Mouse (Mus musculus) urinary bladder, postnatal 4 days (tissue): ENCODE data around the gene Nptxr.

Experiments
- DNase-seq, 2 experiments: peaks; one replicate each; pipeline ENCODE4 v3.0.0; 2021 to 2022; ENCODE audit warnings: low spot score in 2 of 2

Gene Nptxr

DNA sequence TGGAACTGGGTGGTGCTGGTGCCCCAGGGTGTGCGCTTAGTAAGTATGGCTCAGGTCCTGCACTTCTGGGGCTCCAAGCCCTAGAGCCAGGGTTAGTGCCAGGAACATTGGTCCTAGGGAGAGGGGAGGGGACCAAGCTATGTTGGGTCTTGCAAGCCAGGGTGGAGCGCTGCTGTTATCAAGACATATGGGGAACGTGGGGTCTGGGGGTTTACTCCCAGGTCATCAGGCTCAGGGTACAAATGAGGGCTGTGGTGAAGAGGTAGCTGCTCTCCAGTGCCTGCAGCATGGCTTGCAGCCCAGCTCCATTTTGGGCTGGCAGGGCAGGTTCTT, 51.2 kb downstream of the Nptxr start:
- DNase-seq, result no peak

DNA sequence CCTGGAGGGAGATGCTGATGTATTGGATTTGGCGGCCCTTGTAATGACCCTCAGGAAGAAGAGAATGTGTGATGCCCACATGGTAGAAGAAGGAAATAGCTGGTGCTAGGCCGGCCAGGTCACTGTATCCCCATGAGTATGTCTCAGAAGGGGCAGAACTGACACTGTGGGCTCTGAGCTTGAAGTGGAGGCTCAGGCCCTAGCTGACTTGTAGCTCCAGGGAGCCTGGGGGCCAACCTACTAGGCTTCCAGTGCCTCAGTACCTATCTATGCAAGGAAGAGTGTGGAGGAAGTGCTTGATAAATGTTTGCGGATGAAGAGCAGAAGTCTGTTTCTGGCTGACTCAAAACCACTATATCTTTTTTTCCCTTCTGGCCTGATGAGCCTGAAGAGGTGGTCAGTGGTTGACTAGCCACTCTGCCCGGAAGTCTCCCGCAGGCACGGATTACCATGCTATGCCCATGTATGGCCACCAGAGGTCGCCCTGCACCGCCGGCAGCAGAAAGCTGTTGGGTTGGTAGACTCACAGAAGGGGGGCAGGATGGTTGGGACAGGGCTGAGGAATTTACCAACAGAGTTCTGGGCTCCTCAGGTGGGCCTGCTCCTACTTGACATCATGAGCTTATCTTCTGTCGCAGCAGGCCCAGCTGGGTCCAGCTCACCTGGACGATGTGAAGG, 51.7 kb downstream of the Nptxr start:
- peak; percentile 67 to 84 for DNase-seq

GRCm38 (mm10) chr15:79751772-79752171, 52.8 kb downstream of the Nptxr start:
- DNase-seq, result no peak

- DNase-seq, result no peak
These were observed 54.3 kb downstream of the Nptxr start for GRCm38 (mm10) chr15:79750266-79750665.

DNA sequence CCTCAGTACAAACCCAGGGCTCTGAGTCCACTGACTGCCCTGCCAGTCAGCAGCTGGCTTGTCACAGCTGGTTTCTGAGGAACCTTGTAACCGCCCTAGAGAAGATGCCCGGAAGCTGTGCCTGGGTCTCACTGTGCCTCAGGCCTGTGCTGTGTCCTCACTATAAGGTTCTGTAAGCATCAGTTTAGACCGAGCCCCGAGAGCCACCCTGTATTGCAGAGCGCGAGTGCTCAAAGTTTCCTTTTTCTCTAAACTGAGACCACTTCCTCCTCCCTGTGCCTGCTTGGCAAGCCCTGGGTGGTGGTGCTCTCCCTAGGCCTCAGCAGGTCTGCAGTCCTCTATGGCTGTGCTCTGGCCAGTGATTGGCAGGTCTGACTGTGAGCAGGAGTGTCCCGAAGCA, 55.4 kb downstream of the Nptxr start:
- DNase-seq, result no peak

GRCm38 (mm10) chr15:79747998-79748397, 56.6 kb downstream of the Nptxr start:
- DNase-seq, result no peak

DNA sequence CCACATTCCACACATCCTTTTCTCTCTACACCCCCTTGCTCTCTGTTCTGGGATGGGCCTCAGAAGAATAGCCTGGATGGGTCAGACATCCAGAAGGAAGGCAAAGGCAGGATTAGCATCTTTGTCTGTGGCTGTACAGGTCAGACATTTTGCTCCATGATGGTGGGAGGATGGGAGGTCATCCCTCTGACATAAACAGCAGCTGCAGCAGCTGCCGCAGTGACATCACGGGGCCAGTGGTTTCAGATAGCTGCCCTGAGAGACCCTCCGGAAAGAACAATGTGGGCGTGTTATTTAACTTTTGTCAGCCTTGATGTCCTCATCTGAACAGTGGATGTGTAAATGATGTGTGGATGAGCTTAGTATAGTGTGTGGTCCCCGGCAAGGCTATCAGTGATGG, 58.7 kb downstream of the Nptxr start:
- no peak for DNase-seq

DNA sequence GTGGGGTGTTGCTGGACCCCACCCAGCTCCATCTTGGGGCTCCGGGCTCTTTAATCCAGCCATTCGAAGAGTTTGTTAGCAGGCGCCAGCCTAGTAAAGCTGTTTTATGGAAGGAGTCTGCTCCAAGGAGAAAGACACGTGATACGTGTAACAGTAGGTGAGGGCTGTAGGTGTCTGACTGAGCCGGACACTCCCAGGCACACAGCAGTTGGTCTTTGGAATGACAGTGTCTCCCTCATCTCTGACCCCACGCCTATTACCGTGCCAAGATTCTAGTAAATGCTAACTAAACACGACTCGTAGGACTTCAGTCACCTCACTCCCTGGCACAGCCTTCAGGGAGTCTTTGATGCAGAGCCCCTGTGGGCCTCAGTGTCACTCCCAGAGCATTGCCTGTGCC, 59.3 kb downstream of the Nptxr start:
- DNase-seq, result no peak

DNA sequence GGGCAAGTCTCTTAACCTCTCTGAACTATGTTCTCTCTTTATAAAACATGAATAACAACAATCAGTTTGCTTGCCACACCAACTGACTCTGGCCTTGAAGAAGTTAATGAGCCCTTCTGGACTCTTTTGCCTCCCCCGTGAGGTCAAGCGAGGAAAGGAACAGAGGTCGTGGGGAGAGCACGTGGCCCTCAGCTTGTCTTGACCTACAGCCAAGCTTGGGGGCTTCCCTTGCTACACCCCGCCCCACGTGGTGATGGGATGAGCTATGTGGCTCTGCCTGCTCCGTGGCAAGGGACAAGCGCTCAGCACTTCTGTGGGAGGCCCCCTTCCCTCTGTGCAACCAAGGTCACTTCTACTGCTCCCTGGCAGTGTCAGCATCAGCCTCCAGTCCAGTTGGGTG, 59.8 kb downstream of the Nptxr start:
- no peak for DNase-seq

DNA sequence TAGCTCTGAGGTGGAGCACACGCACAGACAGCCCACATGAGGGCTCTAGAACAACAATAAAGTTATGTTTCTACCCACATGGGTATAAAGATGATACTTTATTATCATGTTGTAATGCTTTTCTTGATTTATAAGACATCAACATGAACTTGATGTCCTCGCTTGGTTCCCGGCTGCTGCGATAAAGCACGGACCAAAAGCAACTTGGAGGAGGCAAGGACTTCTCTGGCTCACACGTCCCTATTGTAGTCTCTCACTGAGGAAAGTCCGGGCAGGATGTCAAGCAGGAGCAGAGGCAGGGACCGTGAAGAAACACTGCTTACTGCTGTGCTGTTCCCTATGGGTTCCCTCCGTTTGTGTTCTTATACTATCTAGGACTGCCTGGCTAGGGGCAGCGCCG, 60.6 kb downstream of the Nptxr start:
- no peak for DNase-seq

DNA sequence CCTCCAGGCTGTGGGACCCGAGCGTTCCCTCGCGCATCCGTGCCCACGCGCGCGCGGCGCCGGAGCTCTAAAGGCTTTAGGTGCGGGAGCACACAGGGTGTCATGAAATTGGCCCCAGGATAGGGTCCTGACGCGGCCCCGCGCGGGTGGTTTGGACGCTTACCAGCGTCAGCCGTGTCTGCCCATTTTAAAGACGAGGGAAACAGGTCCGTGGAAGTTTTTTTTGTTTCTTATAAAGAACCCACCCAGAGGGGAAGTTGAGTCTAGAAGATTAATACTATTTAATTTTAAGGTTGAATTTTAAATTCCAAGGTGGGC, 61.9 kb downstream of the Nptxr start:
- no peak for DNase-seq

- peak; percentile 86 to 93 for DNase-seq
These were observed 62.5 kb downstream of the Nptxr start, which contains the start of gene Sun2 for GRCm38 (mm10) chr15:79741921-79742705. TSS of gene Sun2 (minus strand) at chr15:79742536.

- DNase-seq, result no peak
These were observed 63.2 kb downstream of the Nptxr start for GRCm38 (mm10) chr15:79741173-79741858.

DNA sequence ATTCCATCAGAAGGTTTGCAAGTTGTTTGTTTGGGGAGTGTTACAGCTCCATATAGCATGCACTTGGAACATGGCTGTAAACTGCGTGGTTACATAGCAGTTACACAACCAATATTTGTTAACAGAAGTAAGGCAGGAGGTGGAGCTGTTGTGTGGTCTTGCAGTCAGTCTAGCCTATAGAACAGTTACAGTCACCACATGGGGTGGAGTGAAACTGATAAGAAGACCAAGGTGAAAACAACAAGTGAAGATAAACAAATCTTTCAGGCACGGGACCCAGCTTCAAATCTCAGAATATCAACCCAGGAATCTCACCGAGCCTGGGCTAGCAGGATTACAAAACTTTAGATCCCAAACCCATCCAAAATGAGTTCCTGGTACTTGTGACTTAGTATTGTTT, 63.8 kb downstream of the Nptxr start:
- no peak for DNase-seq
